Mouse (Mus musculus): ENCODE data around the gene Zfp523. TPM values are rescaled to one million over a fixed set of nuclear protein-coding genes. Genes with fewer than 3 reads are reported as not detected.
A peak's percentile ranks its signal among the peaks of the same experiment; 100 is the strongest.

The Zfp523 gene
- polyA plus RNA-seq, 1 experiment from 2014 or later = 45.4 TPM

GRCm38 (mm10) chr17:28180783-28181544 lies 4.0 kb downstream of the Zfp523 start:
- Histone ChIP-seq H3K4me3 (ENCODE audit: low read depth, low read length) (no peak overlapping the region), H3K4me1 (ENCODE audit: insufficient read depth) (peaks cover 22% of the 10 kb centered on the region), H3K9ac (no peak overlapping the region), H3K36me3 (ENCODE audit: insufficient read depth) (no peaks in the 10 kb centered on the region), H3K27ac (ENCODE audit: low read depth) (peak overlapping the region; percentile 1; the same call in 1 of the 2 replicates), H3K4me2 (no peak overlapping the region), H3K27me3 (ENCODE audit: insufficient read depth, low read length) (no peaks in the 10 kb centered on the region), H3K9me3 (ENCODE audit: low read depth, low read length) (no peaks in the 10 kb centered on the region)
- WGBS = 58% methylated on average over 15 of the region's 15 CpGs
- no peak for TF ChIP-seq CTCF (IDR thresholded peaks at IDR 0.05; ENCODE audit: low read depth)
- no peak for ATAC-seq (ENCODE audit: insufficient read depth)
- DNase-seq = no peak

GRCm38 (mm10) chr17:28184971-28185638 lies 8.2 kb downstream of the Zfp523 start:
- DNase-seq (no peak), ATAC-seq (ENCODE audit: insufficient read depth) (no peak)
- Histone ChIP-seq H3K4me3 (ENCODE audit: low read depth, low read length) (no peak overlapping the region), H3K36me3 (ENCODE audit: insufficient read depth) (peaks cover 5% of the 10 kb centered on the region), H3K27me3 (ENCODE audit: insufficient read depth, low read length) (no peaks in the 10 kb centered on the region), H3K4me1 (ENCODE audit: insufficient read depth) (peaks cover 13% of the 10 kb centered on the region), H3K9me3 (ENCODE audit: low read depth, low read length) (no peaks in the 10 kb centered on the region), H3K27ac (ENCODE audit: low read depth) (no peak overlapping the region), H3K4me2 (no peak overlapping the region), H3K9ac (no peak overlapping the region)
- TF ChIP-seq CTCF (IDR thresholded peaks at IDR 0.05; ENCODE audit: low read depth) = no peak
- 67% methylated on average over 7 of the region's 7 CpGs for WGBS

DNA sequence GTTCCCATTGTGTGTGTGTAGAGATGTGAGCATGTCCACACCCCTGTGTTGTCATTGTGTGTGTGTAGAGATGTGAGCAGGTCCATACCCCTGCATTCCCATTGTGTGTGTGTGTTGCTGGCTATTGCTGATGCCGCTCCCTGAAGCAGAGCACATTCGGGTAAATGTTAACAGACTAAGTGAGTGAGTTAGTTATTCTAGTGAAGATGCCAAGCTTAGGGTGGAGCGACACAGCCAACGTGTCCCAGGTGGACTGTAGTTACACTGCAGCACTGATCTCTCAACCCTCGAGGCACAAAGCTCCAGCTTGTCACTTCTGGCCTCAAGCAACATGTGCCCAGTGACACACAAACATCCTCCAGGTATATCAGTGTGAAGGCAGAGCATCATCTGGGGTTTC lies 11.4 kb downstream of the Zfp523 start:
- H3K36me3 ChIP-seq (ENCODE audit: insufficient read depth) = peaks cover 32% of the 10 kb centered on the region
- no peak overlapping the region for H3K4me2 ChIP-seq
- no peak for ATAC-seq (ENCODE audit: insufficient read depth)
- no peak overlapping the region for H3K4me3 ChIP-seq (ENCODE audit: low read depth, low read length)
- H3K27me3 ChIP-seq (ENCODE audit: insufficient read depth, low read length) = no peaks in the 10 kb centered on the region
- H3K9me3 ChIP-seq (ENCODE audit: low read depth, low read length) = no peaks in the 10 kb centered on the region
- H3K9ac ChIP-seq = no peak overlapping the region
- no peak for TF ChIP-seq CTCF (IDR thresholded peaks at IDR 0.05; ENCODE audit: low read depth)
- no peak overlapping the region for H3K27ac ChIP-seq (ENCODE audit: low read depth)
- H3K4me1 ChIP-seq (ENCODE audit: insufficient read depth) = no peaks in the 10 kb centered on the region
- DNase-seq = no peak
- 83% methylated on average over 5 of the region's 5 CpGs for WGBS

- no peak overlapping the region for H3K4me2 ChIP-seq
- H3K9me3 ChIP-seq (ENCODE audit: low read depth, low read length) = no peaks in the 10 kb centered on the region
- H3K36me3 ChIP-seq (ENCODE audit: insufficient read depth) = peaks cover 62% of the 10 kb centered on the region
- no peak for TF ChIP-seq CTCF (IDR thresholded peaks at IDR 0.05; ENCODE audit: low read depth)
- H3K9ac ChIP-seq = no peak overlapping the region
- 69% methylated on average over 1 of the region's 1 CpGs for WGBS
- no peak overlapping the region for H3K27ac ChIP-seq (ENCODE audit: low read depth)
- DNase-seq (no peak), ATAC-seq (ENCODE audit: insufficient read depth) (no peak)
- no peaks in the 10 kb centered on the region for H3K4me1 ChIP-seq (ENCODE audit: insufficient read depth)
- H3K4me3 ChIP-seq (ENCODE audit: low read depth, low read length) = no peak overlapping the region
- H3K27me3 ChIP-seq (ENCODE audit: insufficient read depth, low read length) = no peaks in the 10 kb centered on the region
These were observed 15.8 kb downstream of the Zfp523 start for GRCm38 (mm10) chr17:28192754-28193153.

- no peaks in the 10 kb centered on the region for H3K9me3 ChIP-seq (ENCODE audit: low read depth, low read length)
- DNase-seq (no peak), ATAC-seq (ENCODE audit: insufficient read depth) (no peak)
- 76% methylated on average over 3 of the region's 3 CpGs for WGBS
- peaks cover 70% of the 10 kb centered on the region for H3K36me3 ChIP-seq (ENCODE audit: insufficient read depth)
- H3K27ac ChIP-seq (ENCODE audit: low read depth) = no peak overlapping the region
- no peak for TF ChIP-seq CTCF (IDR thresholded peaks at IDR 0.05; ENCODE audit: low read depth)
- no peaks in the 10 kb centered on the region for H3K27me3 ChIP-seq (ENCODE audit: insufficient read depth, low read length)
- no peak overlapping the region for H3K4me2 ChIP-seq
- no peaks in the 10 kb centered on the region for H3K4me1 ChIP-seq (ENCODE audit: insufficient read depth)
- H3K4me3 ChIP-seq (ENCODE audit: low read depth, low read length) = no peak overlapping the region
- no peak overlapping the region for H3K9ac ChIP-seq
These were observed 16.6 kb downstream of the Zfp523 start for GRCm38 (mm10) chr17:28193559-28193958.

DNA sequence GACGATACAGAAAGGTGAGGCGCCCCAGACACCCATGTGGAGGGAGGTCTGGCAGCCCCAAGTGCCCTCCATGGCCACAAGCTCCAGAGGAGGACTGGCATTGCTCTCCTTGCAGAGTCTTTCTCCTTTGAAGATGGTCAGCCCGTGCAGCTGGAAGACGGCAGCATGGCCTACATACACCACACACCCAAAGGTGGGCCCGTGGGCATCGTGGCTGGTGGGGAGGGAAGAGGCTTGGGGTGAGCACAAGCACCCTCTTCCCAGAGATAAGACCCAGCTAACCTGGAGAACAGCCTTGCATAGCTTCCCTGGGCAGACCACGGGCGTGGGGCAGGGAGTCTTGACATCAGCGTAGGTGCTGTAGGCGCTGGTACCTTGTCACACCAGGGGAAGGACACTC lies 18.1 kb downstream of the Zfp523 start:
- H3K4me2 ChIP-seq = no peak overlapping the region
- H3K4me3 ChIP-seq (ENCODE audit: low read depth, low read length) = no peak overlapping the region
- H3K9me3 ChIP-seq (ENCODE audit: low read depth, low read length) = no peaks in the 10 kb centered on the region
- H3K27ac ChIP-seq (ENCODE audit: low read depth) = no peak overlapping the region
- peaks cover 77% of the 10 kb centered on the region for H3K36me3 ChIP-seq (ENCODE audit: insufficient read depth)
- ATAC-seq (ENCODE audit: insufficient read depth) (no peak), DNase-seq (no peak)
- no peak for TF ChIP-seq CTCF (IDR thresholded peaks at IDR 0.05; ENCODE audit: low read depth)
- 88% methylated on average over 10 of the region's 10 CpGs for WGBS
- no peaks in the 10 kb centered on the region for H3K4me1 ChIP-seq (ENCODE audit: insufficient read depth)
- H3K9ac ChIP-seq = no peak overlapping the region
- no peaks in the 10 kb centered on the region for H3K27me3 ChIP-seq (ENCODE audit: insufficient read depth, low read length)

GRCm38 (mm10) chr17:28197646-28198045 lies 20.7 kb downstream of the Zfp523 start:
- ATAC-seq (ENCODE audit: insufficient read depth) (peak; percentile 22; the same call in 1 of the 2 replicates), DNase-seq (peak; percentile 30)
- 55% methylated on average over 18 of the region's 18 CpGs for WGBS
- no peak for TF ChIP-seq CTCF (IDR thresholded peaks at IDR 0.05; ENCODE audit: low read depth)
- Histone ChIP-seq H3K9me3 (ENCODE audit: low read depth, low read length) (no peaks in the 10 kb centered on the region), H3K4me1 (ENCODE audit: insufficient read depth) (no peaks in the 10 kb centered on the region), H3K9ac (no peak overlapping the region), H3K4me3 (ENCODE audit: low read depth, low read length) (no peak overlapping the region), H3K4me2 (no peak overlapping the region), H3K27ac (ENCODE audit: low read depth) (no peak overlapping the region), H3K36me3 (ENCODE audit: insufficient read depth) (peaks cover 82% of the 10 kb centered on the region), H3K27me3 (ENCODE audit: insufficient read depth, low read length) (no peaks in the 10 kb centered on the region)

All from lung, embryonic 14.5 days (tissue).